Comparison of ENCODE assay signal across 9 mouse cellular contexts in the genomic region with DNA sequence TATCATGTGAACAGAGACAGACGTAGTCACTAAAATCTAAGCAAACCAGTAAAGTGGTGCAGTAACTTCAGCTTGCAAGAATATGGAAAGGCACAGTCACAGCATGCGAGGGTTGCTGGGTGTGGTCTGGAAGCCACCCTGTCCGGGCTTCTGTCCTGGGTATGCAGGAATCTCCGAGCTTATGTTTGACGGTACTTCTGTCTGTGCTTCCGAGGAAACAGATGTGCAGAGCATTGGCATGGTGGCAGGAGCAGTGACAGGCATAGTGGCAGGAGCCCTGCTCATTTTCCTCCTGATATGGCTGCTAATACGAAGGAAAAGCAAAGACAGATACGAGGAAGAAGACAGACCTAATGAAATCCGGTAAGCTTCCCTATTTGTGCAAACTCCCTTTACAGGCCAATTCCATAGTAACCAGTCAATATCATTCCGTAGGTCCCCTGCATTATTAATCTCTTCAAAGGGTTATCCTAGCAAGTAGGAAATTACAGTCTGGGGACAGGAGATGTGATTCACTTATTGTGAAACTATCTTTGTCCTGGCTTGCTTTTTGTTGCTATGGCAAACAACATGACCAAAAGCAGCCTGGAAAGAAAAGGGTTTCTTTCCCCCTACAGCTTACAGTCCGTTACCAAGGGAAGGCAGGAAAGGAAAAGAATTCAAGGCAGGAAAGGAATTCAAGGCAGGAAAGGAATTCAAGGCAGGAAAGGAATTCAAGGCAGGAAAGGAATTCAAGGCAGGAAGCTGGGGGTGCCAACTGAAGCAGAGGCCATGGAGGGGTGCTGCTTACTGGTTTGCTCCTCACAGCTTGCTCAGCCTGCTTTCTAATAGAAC. TPM values are rescaled to one million over a fixed set of nuclear protein-coding genes. Genes with fewer than 3 reads are reported as not detected.
DNase-seq lines count a peak whose midpoint lies in the region; ATAC-seq and TF ChIP-seq lines count a peak whose summit lies in the region.
"Had no signal": no experiment of that assay in that cellular context is flagged by ENCODE, and none has a peak within 500 bp of the region (broad histone marks: within the 10 kb centered on the region; RNA-seq: fewer than 3 reads in every experiment).

No protein-coding gene starts in this region.

- WGBS in liver, adult 2 months = 80% methylated on average over 11 of the region's 11 CpGs
- WGBS in liver, embryonic 12.5 days (ENCODE audit: insufficient replicate concordance) = 49% methylated on average over 11 of the region's 11 CpGs
- 49% methylated on average over 11 of the region's 11 CpGs for WGBS in heart, postnatal 0 days
- WGBS in macrophage (ENCODE audit: missing documents) = 83% methylated on average over 10 of the region's 11 CpGs

- H3K27ac ChIP-seq in liver, adult 2 months (replicated peaks; ENCODE audit: insufficient read depth, low read depth, low read length) = 0 out of 2 replicates have a peak overlapping the region, but pooled peaks have one; percentile 10
- no peak overlapping the region; the same call in 1 of the 2 replicates for H3K27ac ChIP-seq in liver, embryonic 12.5 days
- H3K27ac ChIP-seq in cortical plate, adult 2 months (ENCODE audit: insufficient read depth, low read length) = 0 out of 2 replicates have a peak overlapping the region, but pooled peaks have one; percentile 21
- H3K27ac ChIP-seq in heart, postnatal 0 days (ENCODE audit: low read depth) = peak overlapping the region; percentile 87
- H3K27ac ChIP-seq in macrophage = peak overlapping the region; percentile 92
- H3K27ac ChIP-seq: forebrain, embryonic 12.5 days; neural tube, embryonic 12.5 days had no signal

- TF ChIP-seq CTCF in liver, adult 2 months (IDR thresholded peaks at IDR 0.05; ENCODE audit: low read depth, low read length) = no peak
- no peak for TF ChIP-seq CTCF in cortical plate, adult 2 months (IDR thresholded peaks at IDR 0.05; ENCODE audit: extremely low read depth, insufficient read depth, low read length)
- no peak for TF ChIP-seq CTCF in heart, postnatal 0 days (IDR thresholded peaks at IDR 0.05; ENCODE audit: low read depth)

- H3K4me2 ChIP-seq in liver, embryonic 12.5 days = no peak overlapping the region
- H3K4me2 ChIP-seq in heart, postnatal 0 days (ENCODE audit: low read depth, low read length) = 0 out of 2 replicates have a peak overlapping the region, but pooled peaks have one; percentile 12

- peaks cover 14% of the 10 kb centered on the region; the same call in 1 of the 2 replicates for H3K4me1 ChIP-seq in liver, adult 2 months (ENCODE audit: control insufficient read depth, insufficient read depth, low read length)
- peaks cover 21% of the 10 kb centered on the region for H3K4me1 ChIP-seq in liver, embryonic 12.5 days
- H3K4me1 ChIP-seq in cortical plate, adult 2 months (ENCODE audit: control insufficient read depth, insufficient read depth, low read length) = peaks cover 2% of the 10 kb centered on the region
- peaks cover 15% of the 10 kb centered on the region for H3K4me1 ChIP-seq in heart, postnatal 0 days (ENCODE audit: control insufficient read depth, insufficient read depth)

- peak; percentile 44; the same call in 1 of the 2 replicates for TF ChIP-seq EP300 in heart, postnatal 0 days (IDR thresholded peaks at IDR 0.05; ENCODE audit: low read depth)

- H3K36me3 ChIP-seq in liver, adult 2 months (ENCODE audit: control insufficient read depth, insufficient read depth, low read length) = no peaks in the 10 kb centered on the region
- no peaks in the 10 kb centered on the region for H3K36me3 ChIP-seq in liver, embryonic 12.5 days
- H3K36me3 ChIP-seq in heart, postnatal 0 days (replicated peaks; ENCODE audit: control insufficient read depth, insufficient read depth, low read length) = no peaks in the 10 kb centered on the region
- H3K36me3 ChIP-seq in macrophage (ENCODE audit: inconsistent target) = no peaks in the 10 kb centered on the region
- H3K36me3 ChIP-seq: forebrain, embryonic 12.5 days had no signal

- no peak for TF ChIP-seq POLR2A in liver, adult 2 months (IDR thresholded peaks at IDR 0.05; ENCODE audit: extremely low read depth, insufficient read depth, low read length)
- TF ChIP-seq POLR2A in cortical plate, adult 2 months (IDR thresholded peaks at IDR 0.05; ENCODE audit: extremely low read depth, insufficient read depth, low read length) = no peak

- no peak overlapping the region for H3K9ac ChIP-seq in liver, adult 2 months (ENCODE audit: low read depth, low read length)
- H3K9ac ChIP-seq in liver, embryonic 12.5 days = no peak overlapping the region
- H3K9ac ChIP-seq in heart, postnatal 0 days (replicated peaks; ENCODE audit: low read depth, low read length) = no peak overlapping the region
- H3K9ac ChIP-seq: forebrain, embryonic 12.5 days; neural tube, embryonic 12.5 days had no signal

- H3K79me2 ChIP-seq in liver, adult 2 months (ENCODE audit: control insufficient read depth, insufficient read depth, low read length) = no peaks in the 10 kb centered on the region
- H3K79me2 ChIP-seq in macrophage (ENCODE audit: inconsistent target) = no peaks in the 10 kb centered on the region

- H3K9me3 ChIP-seq in liver, embryonic 12.5 days (replicated peaks) = no peaks in the 10 kb centered on the region
- H3K9me3 ChIP-seq in heart, postnatal 0 days (replicated peaks; ENCODE audit: control insufficient read depth, low read length) = no peaks in the 10 kb centered on the region
- H3K9me3 ChIP-seq: forebrain, embryonic 12.5 days; neural tube, embryonic 12.5 days had no signal

- no peaks in the 10 kb centered on the region for H3K27me3 ChIP-seq in liver, adult 2 months (ENCODE audit: control insufficient read depth, insufficient read depth, low read length)
- peaks cover 34% of the 10 kb centered on the region for H3K27me3 ChIP-seq in liver, embryonic 12.5 days (replicated peaks)
- H3K27me3 ChIP-seq in heart, postnatal 0 days (ENCODE audit: control insufficient read depth, insufficient read depth, low read length) = no peaks in the 10 kb centered on the region
- H3K27me3 ChIP-seq: neural tube, embryonic 12.5 days had no signal

- H3K4me3 ChIP-seq in liver, adult 2 months (ENCODE audit: insufficient read depth, low read depth, low read length) = no peak overlapping the region
- H3K4me3 ChIP-seq in liver, embryonic 12.5 days = no peak overlapping the region
- no peak overlapping the region for H3K4me3 ChIP-seq in cortical plate, adult 2 months (ENCODE audit: insufficient read depth, low read length)
- H3K4me3 ChIP-seq in heart, postnatal 0 days (ENCODE audit: low read depth, low read length) = no peak overlapping the region
- no peak overlapping the region for H3K4me3 ChIP-seq in macrophage (ENCODE audit: inconsistent target)
- H3K4me3 ChIP-seq: forebrain, embryonic 12.5 days; neural tube, embryonic 12.5 days had no signal

- no peak for ATAC-seq in liver, embryonic 12.5 days
- peak; percentile 62 for ATAC-seq in heart, postnatal 0 days (ENCODE audit: insufficient read depth, low read depth)

- no peak for DNase-seq in liver, adult 2 months (ENCODE audit: extremely low read depth, low read depth, low spot score)
- peak; percentile 58 for DNase-seq in heart, postnatal 0 days (ENCODE audit: low spot score)
- DNase-seq in layer of hippocampus, adult 18-20 months (ENCODE audit: low spot score in 2 of 2) = no peak
- no peak for DNase-seq in gastrocnemius, postnatal 25 days

RNA-seq across cellular contexts. Expression of gene Hspa8, which starts 19.7 kb away (rescaled TPM):
- total RNA-seq in liver, adult 2 months (2014; rRNA removed) = 1,567 and 2,371 TPM in 2 replicates
- 1,896 and 1,951 TPM in 2 replicates for polyA plus RNA-seq in liver, adult 2 months (2012; rRNA removed)
- polyA plus RNA-seq in liver, embryonic 12.5 days (2016; fragmentation: Nextera tagmentation; extraction: Ambion mirVana) = 2,428 and 2,723 TPM in 2 replicates
- 1,998 and 2,235 TPM in 2 replicates for polyA plus RNA-seq in cortical plate, adult 2 months (2012; rRNA removed)
- total RNA-seq in heart, postnatal 0 days (2014; rRNA removed; ENCODE audit: low replicate concordance) = 2,627 and 2,715 TPM in 2 replicates
- polyA plus RNA-seq in heart, postnatal 0 days (2015; fragmentation: Nextera tagmentation; extraction: Ambion mirVana) = 1,298 and 1,386 TPM in 2 replicates
- total RNA-seq in macrophage (2018; cell fraction: chromatin; rRNA removed) = 100 to 1,000 TPM; 183 to 800 (median 346) TPM
- 1,000 to 10,000 TPM; 1,453 to 2,341 (median 1,907) TPM for total RNA-seq in macrophage (2018; cell fraction: cytosol; rRNA removed)
- total RNA-seq in macrophage (2018; cell fraction: nucleus; rRNA removed) = 1,000 to 10,000 TPM in 10 of 26 experiments, 100 to 1,000 TPM in 16; 433 to 1,679 (median 948) TPM
- polyA plus RNA-seq in macrophage (2018) = 1,550 to 2,580 TPM (median 2,450 TPM) in 3 replicates
- 1,000 to 10,000 TPM; 2,409 to 2,534 TPM for total RNA-seq in layer of hippocampus, adult 18-20 months (2021)
- total RNA-seq in gastrocnemius, postnatal 25 days (2021) = 1,000 to 10,000 TPM; 1,183 to 1,197 TPM
